Mouse (Mus musculus) layer of hippocampus, adult 9-11 months (tissue): ENCODE data around the gene Nrd1.

ENCODE experiments used
- DNase-seq: peaks from one replicate; pipeline ENCODE4 v3.0.0; 2022

Gene Nrd1

GRCm38 (mm10) chr4:109103145-109103883, 102.9 kb downstream of the Nrd1 start:
- no peak for DNase-seq

GRCm38 (mm10) chr4:109105254-109105653, 104.8 kb downstream of the Nrd1 start:
- no peak for DNase-seq

GRCm38 (mm10) chr4:109106034-109106433, 105.6 kb downstream of the Nrd1 start:
- no peak for DNase-seq

- no peak for DNase-seq
Observed at GRCm38 (mm10) chr4:109106594-109106993, 106.1 kb downstream of the Nrd1 start.

- DNase-seq, result no peak
Observed at GRCm38 (mm10) chr4:109109012-109109411, 108.6 kb downstream of the Nrd1 start.

GRCm38 (mm10) chr4:109109686-109110085, 109.2 kb downstream of the Nrd1 start:
- no peak for DNase-seq

GRCm38 (mm10) chr4:109110978-109111377, 110.5 kb downstream of the Nrd1 start:
- DNase-seq, result no peak
